Mouse (Mus musculus) stomach, postnatal 0 days (tissue): ENCODE measurements around the gene Ccnj.

ENCODE experiments used
- CTCF ChIP-seq: IDR thresholded peaks from 2 replicates; pipeline ENCODE4 v1.5.1; 2016; ENCODE audit warnings: antibody characterized with exemption, low read depth, mild to moderate bottlenecking, moderate library complexity
- EP300 ChIP-seq: optimal IDR thresholded peaks from 2 replicates; pipeline ENCODE3; 2016; ENCODE audit warnings: antibody characterized with exemption

GRCm38 (mm10) chr19:40818764-40819163 lies 12.3 kb upstream of the Ccnj start:
- TF ChIP-seq CTCF (peak; percentile 25), EP300 (no peak)
